In genomic region chr2:103466984-103467588, GRCm38 (mm10) we compare ENCODE assay signal across 14 mouse cellular contexts. TPM values are rescaled to one million over a fixed set of nuclear protein-coding genes. Genes with fewer than 3 reads are reported as not detected.
DNase-seq lines count a peak whose midpoint lies in the region; ATAC-seq and TF ChIP-seq lines count a peak whose summit lies in the region.
"Had no signal": no experiment of that assay in that cellular context is flagged by ENCODE, and none has a peak within 500 bp of the region (broad histone marks: within the 10 kb centered on the region; RNA-seq: fewer than 3 reads in every experiment).

No protein-coding gene starts in this region.

- no peaks in the 10 kb centered on the region for H3K9me3 ChIP-seq in liver, embryonic 12.5 days (replicated peaks)
- no peaks in the 10 kb centered on the region for H3K9me3 ChIP-seq in stomach, embryonic 14.5 days (ENCODE audit: control insufficient read depth, low read depth, low read length)
- H3K9me3 ChIP-seq in forebrain, postnatal 0 days (ENCODE audit: low read length): no peaks in the 10 kb centered on the region
- H3K9me3 ChIP-seq: embryonic facial prominence, embryonic 10.5 days; limb, embryonic 15.5 days had no signal

- H3K27ac ChIP-seq in liver, adult 2 months (replicated peaks; ENCODE audit: insufficient read depth, low read depth, low read length): peak overlapping the region; percentile 81
- H3K27ac ChIP-seq in liver, embryonic 12.5 days: no peak overlapping the region
- no peak overlapping the region for H3K27ac ChIP-seq in stomach, embryonic 14.5 days (ENCODE audit: low read length)
- H3K27ac ChIP-seq in forebrain, postnatal 0 days (ENCODE audit: low read depth, low read length): no peak overlapping the region
- H3K27ac ChIP-seq: embryonic facial prominence, embryonic 10.5 days; limb, embryonic 15.5 days had no signal

- no peak for TF ChIP-seq POLR2A in liver, adult 2 months (IDR thresholded peaks at IDR 0.05; ENCODE audit: extremely low read depth, insufficient read depth, low read length)

- peaks cover 47% of the 10 kb centered on the region for H3K4me1 ChIP-seq in liver, adult 2 months (ENCODE audit: control insufficient read depth, insufficient read depth, low read length)
- H3K4me1 ChIP-seq in liver, embryonic 12.5 days: 0 out of 2 replicates have a peak, but pooled peaks cover 4% of the 10 kb centered on the region
- H3K4me1 ChIP-seq in stomach, embryonic 14.5 days (ENCODE audit: control insufficient read depth, insufficient read depth, low read length): no peaks in the 10 kb centered on the region
- no peaks in the 10 kb centered on the region for H3K4me1 ChIP-seq in forebrain, postnatal 0 days (ENCODE audit: insufficient read depth)

- peak; percentile 99 for DNase-seq in liver, adult 2 months (ENCODE audit: extremely low read depth, low read depth, low spot score)
- DNase-seq in cerebellum, adult 9-11 months: peak; percentile 75
- DNase-seq in large intestine, adult 2 months (ENCODE audit: low read depth, low spot score): peak; percentile 55
- DNase-seq in layer of hippocampus, adult 9-11 months: no peak
- no peak for DNase-seq in forebrain, postnatal 0 days
- DNase-seq in thymus, adult 18-20 months: no peak
- DNase-seq: heart, adult 18-20 months had no signal

- no peak for ATAC-seq in liver, embryonic 12.5 days
- ATAC-seq in stomach, embryonic 14.5 days (ENCODE audit: insufficient number of reproducible peaks, insufficient read depth, low FRiP score, low read depth): peak; percentile 79
- no peak for ATAC-seq in forebrain, postnatal 0 days
- ATAC-seq: forebrain, embryonic 16.5 days; Patski had no signal

- 21% methylated on average over 10 of the region's 10 CpGs for WGBS in liver, adult 2 months
- WGBS in liver, embryonic 12.5 days (ENCODE audit: insufficient replicate concordance): 79% methylated on average over 10 of the region's 10 CpGs
- WGBS in large intestine, adult 2 months: 34% methylated on average over 10 of the region's 10 CpGs
- 55% methylated on average over 10 of the region's 10 CpGs for whole genome bisulfite sequencing in stomach, embryonic 14.5 days
- 86% methylated on average over 10 of the region's 10 CpGs for WGBS in forebrain, postnatal 0 days

- H3K4me2 ChIP-seq in liver, embryonic 12.5 days: no peak overlapping the region
- no peak overlapping the region for H3K4me2 ChIP-seq in stomach, embryonic 14.5 days (replicated peaks; ENCODE audit: low read depth, low read length)
- no peak overlapping the region for H3K4me2 ChIP-seq in forebrain, postnatal 0 days (ENCODE audit: low read depth)
- H3K4me2 ChIP-seq: limb, embryonic 15.5 days had no signal

- H3K27me3 ChIP-seq in liver, adult 2 months (ENCODE audit: control insufficient read depth, insufficient read depth, low read length): no peaks in the 10 kb centered on the region
- H3K27me3 ChIP-seq in liver, embryonic 12.5 days (replicated peaks): no peaks in the 10 kb centered on the region
- no peaks in the 10 kb centered on the region for H3K27me3 ChIP-seq in stomach, embryonic 14.5 days (ENCODE audit: control insufficient read depth, insufficient read depth, low read length)
- no peaks in the 10 kb centered on the region for H3K27me3 ChIP-seq in forebrain, postnatal 0 days (ENCODE audit: insufficient read depth, low read length)
- H3K27me3 ChIP-seq: limb, embryonic 15.5 days; Patski had no signal

- TF ChIP-seq CTCF in liver, adult 2 months (IDR thresholded peaks at IDR 0.05; ENCODE audit: low read depth, low read length): no peak
- no peak for TF ChIP-seq CTCF in forebrain, postnatal 0 days (IDR thresholded peaks at IDR 0.05; ENCODE audit: low read depth)

- H3K36me3 ChIP-seq in liver, adult 2 months (ENCODE audit: control insufficient read depth, insufficient read depth, low read length): peaks cover 79% of the 10 kb centered on the region
- H3K36me3 ChIP-seq in liver, embryonic 12.5 days: peaks cover 97% of the 10 kb centered on the region
- H3K36me3 ChIP-seq in stomach, embryonic 14.5 days (ENCODE audit: control insufficient read depth, insufficient read depth, low read length): peaks cover 32% of the 10 kb centered on the region
- peaks cover 68% of the 10 kb centered on the region for H3K36me3 ChIP-seq in forebrain, postnatal 0 days (ENCODE audit: insufficient read depth)

- H3K4me3 ChIP-seq in liver, adult 2 months (ENCODE audit: insufficient read depth, low read depth, low read length): no peak overlapping the region
- H3K4me3 ChIP-seq in liver, embryonic 12.5 days: no peak overlapping the region
- no peak overlapping the region for H3K4me3 ChIP-seq in stomach, embryonic 14.5 days (ENCODE audit: low read depth, low read length)
- no peak overlapping the region for H3K4me3 ChIP-seq in forebrain, postnatal 0 days (ENCODE audit: low read depth, low read length)
- H3K4me3 ChIP-seq: embryonic facial prominence, embryonic 10.5 days; limb, embryonic 15.5 days had no signal

- no peaks in the 10 kb centered on the region for H3K79me2 ChIP-seq in liver, adult 2 months (ENCODE audit: control insufficient read depth, insufficient read depth, low read length)

- peak overlapping the region; percentile 23 for H3K9ac ChIP-seq in liver, adult 2 months (ENCODE audit: low read depth, low read length)
- H3K9ac ChIP-seq in liver, embryonic 12.5 days: no peak overlapping the region
- H3K9ac ChIP-seq in stomach, embryonic 14.5 days (replicated peaks; ENCODE audit: low read depth, low read length): no peak overlapping the region
- H3K9ac ChIP-seq in forebrain, postnatal 0 days: no peak overlapping the region
- H3K9ac ChIP-seq: limb, embryonic 15.5 days had no signal

RNA-seq across cellular contexts. Expression of gene Cat, which starts 17.9 kb away (rescaled TPM):
- 1,807 and 1,852 TPM in 2 replicates for total RNA-seq in liver, adult 2 months (2014; rRNA removed)
- 1,476 and 1,516 TPM in 2 replicates for polyA plus RNA-seq in liver, adult 2 months (2012; rRNA removed)
- polyA plus RNA-seq in liver, embryonic 12.5 days (2016; fragmentation: Nextera tagmentation; extraction: Ambion mirVana): 127 and 138 TPM in 2 replicates
- 36.5 and 81.1 TPM in 2 replicates for polyA plus RNA-seq in large intestine, adult 2 months (2012; rRNA removed)
- 99.9 and 112 TPM in 2 replicates for polyA plus RNA-seq in stomach, embryonic 14.5 days (2014; fragmentation: Nextera tagmentation; extraction: Ambion mirVana)
- total RNA-seq in forebrain, postnatal 0 days (2014; rRNA removed): 84.2 and 91.3 TPM in 2 replicates
- polyA plus RNA-seq in forebrain, postnatal 0 days (2015; fragmentation: Nextera tagmentation; extraction: Ambion mirVana): 59.4 and 64.2 TPM in 2 replicates

RNA-seq across cellular contexts. Expression of gene Elf5, which starts 55.6 kb away (rescaled TPM):
- not detected in 2 replicates for total RNA-seq in liver, adult 2 months (2014; rRNA removed)
- not detected in 2 replicates for polyA plus RNA-seq in liver, adult 2 months (2012; rRNA removed)
- 0.06 TPM in 1 of 2 replicates, not detected in the other for polyA plus RNA-seq in liver, embryonic 12.5 days (2016; fragmentation: Nextera tagmentation; extraction: Ambion mirVana)
- polyA plus RNA-seq in large intestine, adult 2 months (2012; rRNA removed): 0.09 TPM in 1 of 2 replicates, not detected in the other
- polyA plus RNA-seq in stomach, embryonic 14.5 days (2014; fragmentation: Nextera tagmentation; extraction: Ambion mirVana): 2.9 and 3.0 TPM in 2 replicates
- total RNA-seq in forebrain, postnatal 0 days (2014; rRNA removed): not detected in 2 replicates
- polyA plus RNA-seq in forebrain, postnatal 0 days (2015; fragmentation: Nextera tagmentation; extraction: Ambion mirVana): not detected in 2 replicates
- total RNA-seq: heart, adult 18-20 months had no signal
- polyA plus RNA-seq: forebrain, embryonic 16.5 days; hindbrain, embryonic 11.5 days; Patski had no signal

Comparison
In these comparisons a context has a peak if more than half of its experiments do, and no peak if none do; other contexts are left out.
1. RNA of gene Cat, which starts 17.9 kb away (polyA plus RNA-seq): 1,476 to 1,516 TPM in liver, adult 2 months; 127 to 138 TPM in liver, embryonic 12.5 days, 99.9 to 112 TPM in stomach, embryonic 14.5 days, 59.4 to 64.2 TPM in forebrain, postnatal 0 days and 36.5 to 81.1 TPM in large intestine, adult 2 months; every median in the first group is over 10 times any median in the second.
2. DNase-seq: peak in liver, adult 2 months (single experiment), cerebellum, adult 9-11 months (single experiment) and large intestine, adult 2 months (single experiment); none in layer of hippocampus, adult 9-11 months (single experiment), forebrain, postnatal 0 days (single experiment) and thymus, adult 18-20 months (0 of 2).